Mouse (Mus musculus) induced T-regulatory cell, adult 2 months (primary cell): ENCODE measurements at regions not wholly inside any gene's neighbourhood (a gene's known extent, or its start where the extent isn't known, plus 50 kb on each side); places are given as distances from the start of the nearest gene placed in this dataset.

Experiments
- DNase-seq: peaks from one replicate; pipeline ENCODE4 v3.0.0-alpha.2; 2012; ENCODE audit warnings: low read depth

- peak; percentile 2 for DNase-seq
Observed at GRCm38 (mm10) chr5:45925879-45926410, 68.5 kb upstream of the Lcorl start.

- no peak for DNase-seq
Observed at GRCm38 (mm10) chr5:45923907-45924594, 66.6 kb upstream of the Lcorl start.
